Comparison of ENCODE assay signal across 8 mouse cellular contexts in the genomic region with DNA sequence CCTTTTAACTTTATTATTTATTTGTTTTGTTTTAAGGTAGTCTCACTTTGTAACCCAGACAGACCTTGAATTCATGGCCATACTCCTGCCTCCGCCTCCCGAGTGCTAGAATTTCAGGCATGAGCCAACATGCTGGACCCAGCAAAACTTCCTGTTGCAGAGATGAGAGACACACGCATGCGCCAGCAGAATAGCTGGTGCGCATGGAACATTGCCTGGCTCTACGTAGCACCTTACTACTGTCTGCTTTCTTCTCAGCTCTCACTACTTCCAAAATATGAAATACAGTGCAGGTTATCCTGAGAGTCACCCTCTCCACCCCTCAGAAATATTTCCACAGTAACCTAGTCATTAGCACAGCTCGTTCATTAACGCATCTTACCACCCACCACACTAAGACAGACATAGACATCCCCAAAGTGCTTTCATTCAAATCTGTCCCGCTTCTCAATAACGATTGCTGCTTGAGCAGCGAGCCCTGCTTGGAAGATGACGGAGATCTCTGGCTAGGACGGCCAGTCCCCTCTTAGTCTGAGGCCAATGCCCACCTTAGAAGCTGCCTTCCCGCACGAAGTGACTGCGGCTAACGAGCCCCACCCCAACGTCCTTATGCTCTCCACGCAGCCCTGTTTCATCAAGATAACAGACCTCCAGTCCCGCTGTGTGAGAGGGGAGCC.
DNase-seq lines count a peak whose midpoint lies in the region; ATAC-seq and TF ChIP-seq lines count a peak whose summit lies in the region.

No protein-coding gene starts in this region.

- TF ChIP-seq CTCF in layer of hippocampus, adult 2 months (conservative IDR thresholded peaks at IDR 0.05) = no peak
- TF ChIP-seq CTCF in hindbrain, postnatal 0 days (IDR thresholded peaks at IDR 0.05; ENCODE audit: low read depth) = no peak

- peaks cover 3% of the 10 kb centered on the region; the same call in 1 of the 2 replicates for H3K4me1 ChIP-seq in forebrain, embryonic 11.5 days (replicated peaks; ENCODE audit: control insufficient read depth, insufficient read depth, low read length)
- H3K4me1 ChIP-seq in hindbrain, postnatal 0 days (ENCODE audit: insufficient read depth, low read length) = 0 out of 2 replicates have a peak, but pooled peaks cover 9% of the 10 kb centered on the region
- peaks cover 7% of the 10 kb centered on the region for H3K4me1 ChIP-seq in limb, embryonic 12.5 days (replicated peaks)
- H3K4me1 ChIP-seq in midbrain, embryonic 14.5 days (ENCODE audit: control insufficient read depth, insufficient read depth, low read length) = peaks cover 14% of the 10 kb centered on the region; the same call in 1 of the 2 replicates

- H3K9me3 ChIP-seq in forebrain, embryonic 11.5 days (ENCODE audit: control insufficient read depth, low read length) = no peaks in the 10 kb centered on the region
- no peaks in the 10 kb centered on the region for H3K9me3 ChIP-seq in hindbrain, postnatal 0 days (ENCODE audit: low read length)
- no peaks in the 10 kb centered on the region; the same call in 1 of the 2 replicates for H3K9me3 ChIP-seq in limb, embryonic 12.5 days
- no peaks in the 10 kb centered on the region for H3K9me3 ChIP-seq in midbrain, embryonic 14.5 days (ENCODE audit: control insufficient read depth, low read length)

- 26% methylated on average over 20 of the region's 20 CpGs for WGBS in forebrain, embryonic 11.5 days
- WGBS in hindbrain, postnatal 0 days = 18% methylated on average over 20 of the region's 20 CpGs
- 25% methylated on average over 20 of the region's 20 CpGs for WGBS in limb, embryonic 12.5 days
- 28% methylated on average over 20 of the region's 20 CpGs for WGBS in midbrain, embryonic 14.5 days

- H3K27ac ChIP-seq in layer of hippocampus, adult 2 months = peak overlapping the region; percentile 96
- H3K27ac ChIP-seq in forebrain, embryonic 11.5 days (ENCODE audit: low read depth, low read length) = peak overlapping the region; percentile 71
- peak overlapping the region; percentile 91 for H3K27ac ChIP-seq in hindbrain, postnatal 0 days
- peak overlapping the region; percentile 95 for H3K27ac ChIP-seq in limb, embryonic 12.5 days
- H3K27ac ChIP-seq in midbrain, embryonic 14.5 days (replicated peaks; ENCODE audit: low read depth, low read length) = peak overlapping the region; percentile 88

- DNase-seq in layer of hippocampus, adult 2 months (ENCODE audit: low spot score in 2 of 2) = peak in 1 of 2 experiments; percentile 37
- DNase-seq in layer of hippocampus, adult 11-12 months (ENCODE audit: low spot score) = no peak
- DNase-seq in adrenal gland, postnatal 36 days = peak; percentile 70 to 73
- DNase-seq in forebrain, embryonic 11.5 days (ENCODE audit: low spot score) = no peak
- DNase-seq in hindbrain, postnatal 0 days (ENCODE audit: low spot score) = peak; percentile 68
- DNase-seq in midbrain, embryonic 14.5 days = peak; percentile 55
- DNase-seq in adipocyte (ENCODE audit: low spot score) = no peak

- H3K36me3 ChIP-seq in forebrain, embryonic 11.5 days (ENCODE audit: control insufficient read depth, insufficient read depth, low read length) = no peaks in the 10 kb centered on the region
- no peaks in the 10 kb centered on the region for H3K36me3 ChIP-seq in hindbrain, postnatal 0 days (ENCODE audit: insufficient read depth, low read length)
- no peaks in the 10 kb centered on the region for H3K36me3 ChIP-seq in limb, embryonic 12.5 days
- no peaks in the 10 kb centered on the region for H3K36me3 ChIP-seq in midbrain, embryonic 14.5 days (ENCODE audit: control insufficient read depth, insufficient read depth, low read length)

- peak; percentile 63; the same call in 1 of the 2 replicates for ATAC-seq in forebrain, embryonic 11.5 days (replicated peaks; ENCODE audit: low FRiP score)
- peak; percentile 57 for ATAC-seq in hindbrain, postnatal 0 days
- ATAC-seq in limb, embryonic 12.5 days (ENCODE audit: insufficient number of reproducible peaks, insufficient read depth, low FRiP score, low TSS enrichment, low read depth) = peak; percentile 13; the same call in 1 of the 2 replicates
- ATAC-seq in midbrain, embryonic 14.5 days (ENCODE audit: low FRiP score, low TSS enrichment) = peak; percentile 52

- H3K4me2 ChIP-seq in forebrain, embryonic 11.5 days (ENCODE audit: low read depth, low read length, severe bottlenecking) = peak overlapping the region; percentile 63
- peak overlapping the region; percentile 80 for H3K4me2 ChIP-seq in hindbrain, postnatal 0 days (ENCODE audit: low read depth, low read length)
- H3K4me2 ChIP-seq in limb, embryonic 12.5 days = peak overlapping the region; percentile 72
- H3K4me2 ChIP-seq in midbrain, embryonic 14.5 days (ENCODE audit: low read length) = peak overlapping the region; percentile 78

- no peaks in the 10 kb centered on the region for H3K27me3 ChIP-seq in forebrain, embryonic 11.5 days (ENCODE audit: control insufficient read depth, insufficient read depth, low read length)
- no peaks in the 10 kb centered on the region for H3K27me3 ChIP-seq in hindbrain, postnatal 0 days (ENCODE audit: insufficient read depth, low read length)
- no peaks in the 10 kb centered on the region for H3K27me3 ChIP-seq in limb, embryonic 12.5 days
- H3K27me3 ChIP-seq in midbrain, embryonic 14.5 days (ENCODE audit: control insufficient read depth, insufficient read depth, low read length) = no peaks in the 10 kb centered on the region

- H3K9ac ChIP-seq in forebrain, embryonic 11.5 days (ENCODE audit: low read length) = peak overlapping the region; percentile 90
- H3K9ac ChIP-seq in hindbrain, postnatal 0 days (replicated peaks; ENCODE audit: low read length) = peak overlapping the region; percentile 75
- peak overlapping the region; percentile 80 for H3K9ac ChIP-seq in limb, embryonic 12.5 days (replicated peaks)
- peak overlapping the region; percentile 75 for H3K9ac ChIP-seq in midbrain, embryonic 14.5 days (replicated peaks; ENCODE audit: low read length)

- peak overlapping the region; percentile 66 for H3K4me3 ChIP-seq in layer of hippocampus, adult 2 months
- H3K4me3 ChIP-seq in forebrain, embryonic 11.5 days (ENCODE audit: low read depth, low read length) = peak overlapping the region; percentile 43
- peak overlapping the region; percentile 47 for H3K4me3 ChIP-seq in hindbrain, postnatal 0 days (ENCODE audit: low read length)
- H3K4me3 ChIP-seq in limb, embryonic 12.5 days (replicated peaks) = peak overlapping the region; percentile 52
- peak overlapping the region; percentile 48 for H3K4me3 ChIP-seq in midbrain, embryonic 14.5 days (replicated peaks; ENCODE audit: low read depth, low read length)

Comparison
In these comparisons a context has a peak if more than half of its experiments do, and no peak if none do; other contexts are left out.
1. DNase-seq: peak in adrenal gland, postnatal 36 days (2 of 2), hindbrain, postnatal 0 days (single experiment) and midbrain, embryonic 14.5 days (single experiment); none in layer of hippocampus, adult 11-12 months (single experiment), forebrain, embryonic 11.5 days (single experiment) and adipocyte (single experiment).
2. ATAC-seq: peak in every context shown above with its lines; median percentile 63 in forebrain, embryonic 11.5 days; 57 in hindbrain, postnatal 0 days; 52 in midbrain, embryonic 14.5 days; 13 in limb, embryonic 12.5 days.
3. Peak in every context shown above with its lines, with median percentiles within 50 percentile points of each other: H3K27ac ChIP-seq, H3K4me3 ChIP-seq, H3K4me2 ChIP-seq and H3K9ac ChIP-seq.